Mouse (Mus musculus) embryo, embryonic 11.5 days (tissue): ENCODE results near the gene Ilf3.

Experiments
- DNase-seq: peaks from one replicate; pipeline ENCODE4 v3.0.0-alpha.2; 2012; ENCODE audit warnings: low read depth, low spot score

Ilf3 gene

DNA sequence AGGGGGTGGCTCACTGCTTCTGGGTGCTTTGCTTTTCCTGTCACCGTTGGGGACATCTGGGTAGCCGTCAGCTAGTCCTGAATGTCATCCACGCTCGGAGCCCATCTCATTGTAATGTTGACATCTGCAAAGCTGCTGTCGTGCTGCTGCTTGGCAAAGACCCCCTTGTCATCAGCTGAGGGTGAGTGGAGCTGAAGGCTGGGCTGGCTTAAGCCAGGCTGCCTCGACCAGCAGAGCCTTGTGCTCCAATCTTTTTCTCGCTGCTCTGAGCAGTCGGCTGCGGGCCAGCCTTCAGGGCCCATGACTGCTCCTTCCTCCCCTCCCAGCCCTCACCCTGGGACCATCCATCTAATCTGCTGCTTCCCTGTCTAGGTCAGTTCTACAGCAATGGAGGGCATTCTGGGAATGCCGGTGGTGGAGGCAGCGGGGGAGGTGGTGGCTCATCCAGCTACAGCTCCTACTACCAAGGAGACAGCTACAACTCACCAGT lies 35.1 kb downstream of the Ilf3 start:
- no peak for DNase-seq

- DNase-seq = no peak
These were observed 36.1 kb downstream of the Ilf3 start for GRCm38 (mm10) chr9:21403745-21404144.

GRCm38 (mm10) chr9:21405525-21405924 lies 37.9 kb downstream of the Ilf3 start:
- DNase-seq = no peak

- no peak for DNase-seq
These were observed 40.3 kb downstream of the Ilf3 start for GRCm38 (mm10) chr9:21407951-21408350.

- no peak for DNase-seq
These were observed 41.0 kb downstream of the Ilf3 start for GRCm38 (mm10) chr9:21408624-21409023.

- peak; percentile 68 for DNase-seq
These were observed 42.1 kb downstream of the Ilf3 start for GRCm38 (mm10) chr9:21409592-21410317.

DNA sequence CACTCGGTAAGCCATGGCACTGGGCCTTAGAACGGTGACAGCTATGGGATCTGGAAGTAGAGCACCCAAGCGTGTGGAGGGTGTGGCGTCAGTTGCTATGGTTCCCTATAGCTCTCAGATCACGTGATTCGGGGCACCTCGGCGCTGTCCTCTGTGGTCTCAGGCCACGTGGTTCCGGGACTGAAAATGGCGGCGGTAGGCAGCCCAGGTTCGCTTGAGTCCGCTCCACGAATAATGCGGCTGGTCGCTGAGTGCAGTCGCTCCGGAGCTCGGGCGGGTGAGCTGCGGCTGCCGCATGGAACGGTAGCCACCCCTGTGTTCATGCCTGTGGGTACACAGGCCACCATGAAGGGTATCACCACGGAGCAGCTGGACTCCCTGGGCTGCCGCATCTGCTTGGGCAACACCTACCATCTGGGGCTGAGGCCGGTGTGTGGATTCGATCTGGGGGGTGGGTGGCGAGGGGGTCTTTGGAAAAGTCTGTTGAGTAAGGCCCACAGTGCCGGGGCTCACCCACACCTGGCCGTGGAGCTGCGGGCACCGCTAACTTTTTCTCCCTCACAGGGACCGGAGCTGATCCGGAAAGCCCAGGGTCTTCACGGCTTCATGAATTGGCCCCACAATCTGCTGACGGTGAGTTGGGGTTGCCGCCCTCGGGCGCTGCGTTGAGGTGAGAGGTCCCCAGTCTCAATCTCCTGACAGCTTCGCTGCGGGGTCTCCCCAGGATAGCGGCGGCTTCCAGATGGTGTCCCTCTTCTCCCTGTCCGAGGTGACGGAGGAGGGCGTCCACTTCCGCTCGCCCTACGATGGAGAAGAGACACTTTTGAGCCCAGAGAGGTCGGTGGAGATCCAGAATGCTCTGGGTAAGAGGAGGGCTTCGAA lies 44.2 kb downstream of the Ilf3 start, which contains the start of gene Qtrt1:
TSS of gene Qtrt1 (plus strand) at position 169 of the 882 bp plus-strand sequence.
- peak; percentile 82 for DNase-seq

DNA sequence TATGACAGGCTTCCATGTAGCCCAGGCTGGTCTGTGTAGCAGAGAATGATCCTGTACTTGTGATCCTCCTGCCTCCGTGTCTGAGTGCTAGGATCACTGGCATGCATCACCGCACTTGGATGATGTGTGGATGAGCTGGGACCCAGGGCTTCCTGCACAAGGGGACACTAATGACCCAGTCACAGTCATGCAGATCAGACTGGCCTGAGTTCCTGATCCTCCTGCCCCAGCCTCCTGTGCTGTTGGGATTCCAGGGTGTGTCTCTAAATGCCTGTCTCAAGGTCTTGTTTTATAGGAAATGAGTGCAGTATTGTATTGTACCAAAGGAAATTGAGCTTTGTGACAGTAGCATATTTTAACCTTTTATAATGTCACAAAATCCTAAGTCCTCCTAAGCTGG lies 50.2 kb downstream of the Ilf3 start:
- no peak for DNase-seq

GRCm38 (mm10) chr9:21419646-21420045 lies 52.0 kb downstream of the Ilf3 start:
- DNase-seq = no peak

- DNase-seq = peak; percentile 98
These were observed 57.2 kb downstream of the Ilf3 start, which contains the start of gene Dnm2 for GRCm38 (mm10) chr9:21424631-21425555. TSS of gene Dnm2 (plus strand) at chr9:21424908.

- DNase-seq = no peak
These were observed 57.9 kb downstream of the Ilf3 start for GRCm38 (mm10) chr9:21425556-21425945.

DNA sequence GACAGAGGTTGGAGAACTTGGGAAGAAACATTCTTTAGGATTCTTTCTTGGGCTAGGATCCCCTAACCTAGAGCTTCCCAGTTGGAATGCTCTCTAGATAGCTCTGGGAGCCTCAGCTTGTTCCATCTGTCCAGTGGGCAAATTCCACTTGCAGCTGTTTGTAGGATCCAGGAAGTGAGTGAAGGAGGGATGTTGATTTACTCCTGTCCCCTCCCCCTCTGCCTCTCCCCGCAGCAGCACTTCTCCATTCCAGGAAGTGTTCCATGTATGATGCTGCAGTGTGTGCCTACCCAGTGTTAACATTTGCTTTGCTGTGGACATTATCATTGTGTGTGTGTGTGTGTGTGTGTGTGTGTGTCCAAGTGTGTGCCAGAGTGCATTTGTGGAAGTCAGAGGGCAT lies 58.3 kb downstream of the Ilf3 start:
- no peak for DNase-seq

DNA sequence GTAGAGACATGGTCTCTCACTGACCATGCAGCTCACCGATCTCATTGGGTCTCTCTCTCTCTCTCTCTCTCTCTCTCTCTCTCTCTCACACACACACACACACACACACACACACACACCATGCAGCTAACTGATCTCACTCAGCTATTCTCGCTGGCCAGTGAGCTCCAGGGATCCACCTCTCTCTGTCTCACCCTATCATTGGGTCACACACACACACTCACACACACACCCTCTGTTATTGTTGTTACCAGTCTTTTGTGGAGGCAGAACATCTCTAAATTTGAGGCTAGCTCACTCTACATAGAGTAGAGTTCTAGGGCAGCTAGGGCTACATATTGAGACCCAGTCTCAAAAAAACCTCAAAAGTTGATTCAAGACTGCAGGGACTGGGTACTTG lies 58.9 kb downstream of the Ilf3 start:
- no peak for DNase-seq

DNA sequence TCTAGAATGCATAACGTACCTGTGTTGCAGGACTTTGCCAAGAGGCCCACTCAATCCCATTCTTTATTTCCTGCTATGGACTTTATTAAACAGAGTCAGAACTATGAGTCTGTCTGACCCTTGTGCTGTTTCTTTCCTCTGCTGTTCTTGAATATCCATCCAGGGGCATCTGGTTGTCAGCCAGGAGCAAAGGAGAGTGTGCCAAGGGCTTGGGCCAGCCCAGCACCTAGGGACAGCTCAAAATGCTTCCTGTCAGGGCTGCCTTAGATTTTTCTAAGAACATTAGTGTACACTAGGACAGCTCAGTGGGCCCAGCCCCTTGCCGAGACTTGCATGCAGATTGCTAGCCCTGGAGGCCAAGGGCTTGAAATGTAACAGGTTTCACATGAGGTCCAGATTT lies 60.1 kb downstream of the Ilf3 start:
- no peak for DNase-seq

- no peak for DNase-seq
These were observed 60.5 kb downstream of the Ilf3 start for GRCm38 (mm10) chr9:21428178-21428577.

GRCm38 (mm10) chr9:21430724-21431123 lies 63.1 kb downstream of the Ilf3 start:
- DNase-seq = no peak

GRCm38 (mm10) chr9:21432066-21432465 lies 64.4 kb downstream of the Ilf3 start:
- DNase-seq = no peak

- no peak for DNase-seq
These were observed 66.1 kb downstream of the Ilf3 start for GRCm38 (mm10) chr9:21433766-21434165.

- DNase-seq = no peak
These were observed 66.7 kb downstream of the Ilf3 start for GRCm38 (mm10) chr9:21434410-21434809.

DNA sequence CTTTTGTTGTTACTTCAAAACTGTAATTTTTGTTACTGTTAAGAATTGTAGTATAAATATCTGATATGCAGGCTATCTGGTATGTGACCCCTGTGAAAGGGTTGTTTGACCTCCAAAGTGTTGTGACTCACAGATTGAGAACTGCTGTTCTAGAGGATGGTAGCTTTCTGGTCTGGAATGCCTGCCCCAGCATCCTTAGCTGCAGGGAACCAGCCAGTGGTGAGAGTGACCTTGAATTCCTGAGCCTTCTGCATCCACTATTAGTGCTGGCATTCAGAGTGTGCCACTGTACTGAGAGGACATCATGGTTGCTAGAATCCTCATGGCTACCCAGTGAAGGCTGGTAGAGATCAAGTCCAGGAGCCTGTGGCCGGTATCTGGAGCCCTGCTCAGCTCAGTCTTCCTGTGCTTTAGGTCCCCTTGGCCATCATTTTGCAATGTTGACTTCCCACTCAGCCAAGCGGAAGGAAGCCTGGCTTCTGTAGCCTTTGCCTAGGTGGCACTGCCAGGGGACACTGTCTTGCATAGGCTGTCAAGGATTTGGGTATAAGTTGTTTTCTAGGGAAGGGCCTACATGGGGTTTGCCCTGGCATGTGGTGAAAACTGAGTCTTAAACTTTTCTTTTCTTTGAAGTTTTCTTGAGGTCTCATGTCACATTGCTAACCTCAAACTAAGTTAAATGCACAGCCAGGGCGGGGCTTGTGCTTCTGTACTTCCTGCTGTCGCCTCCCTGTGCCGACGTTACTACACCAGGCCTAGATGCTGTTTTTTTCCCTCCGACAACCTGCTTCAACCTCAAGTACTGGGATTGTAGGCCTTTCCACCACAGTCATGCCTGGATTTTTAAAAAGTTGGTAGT lies 68.3 kb downstream of the Ilf3 start:
- no peak for DNase-seq

- no peak for DNase-seq
These were observed 69.9 kb downstream of the Ilf3 start for GRCm38 (mm10) chr9:21437577-21437976.
